Mouse (Mus musculus): ENCODE measurements around the gene Traf5. TPM values are rescaled to one million over a fixed set of nuclear protein-coding genes. Genes with fewer than 3 reads are reported as not detected.
A peak's percentile ranks its signal among the peaks of the same experiment; 100 is the strongest.

Gene Traf5
- polyA plus RNA-seq, 1 experiment from 2014 or later, result 25.2 TPM

DNA sequence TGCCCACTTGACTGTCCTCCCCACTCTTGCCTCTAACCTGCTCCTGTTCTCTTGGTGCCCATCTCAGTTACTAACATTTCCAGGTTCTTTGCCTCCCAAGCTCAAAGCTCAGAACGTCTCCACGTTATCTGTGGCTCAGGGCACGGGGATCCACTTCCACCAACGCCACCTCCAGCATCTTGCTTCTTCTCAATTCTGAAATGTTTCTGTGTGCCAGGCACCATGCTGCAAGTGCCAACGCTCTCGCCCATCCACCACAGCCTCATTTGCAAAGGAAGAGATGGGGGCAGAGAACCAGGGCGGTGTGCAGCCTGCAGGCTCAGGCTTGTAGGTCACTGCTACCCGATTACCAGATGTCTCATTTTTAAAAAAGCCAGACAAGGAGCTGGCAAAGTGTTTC, 39.9 kb downstream of the Traf5 start:
- Histone ChIP-seq H3K27me3 (ENCODE audit: insufficient read depth, low read length) (no peaks in the 10 kb centered on the region), H3K4me2 (replicated peaks; ENCODE audit: low read depth, low read length) (no peak overlapping the region), H3K36me3 (ENCODE audit: insufficient read depth, low read length) (peaks cover 14% of the 10 kb centered on the region), H3K4me3 (ENCODE audit: low read length) (no peak overlapping the region), H3K9ac (replicated peaks; ENCODE audit: low read length) (no peak overlapping the region), H3K4me1 (ENCODE audit: insufficient read depth, low read length) (no peaks in the 10 kb centered on the region), H3K27ac (ENCODE audit: low read length) (no peak overlapping the region), H3K9me3 (ENCODE audit: low read length) (no peaks in the 10 kb centered on the region)
- no peak for ATAC-seq (ENCODE audit: low FRiP score, low TSS enrichment)
- 95% methylated on average over 8 of the region's 8 CpGs for WGBS

GRCm38 (mm10) chr1:191999022-191999421, 93.3 kb downstream of the Traf5 start:
- no peak overlapping the region for H3K4me3 ChIP-seq (ENCODE audit: low read length)
- H3K27ac ChIP-seq (ENCODE audit: low read length), result no peak overlapping the region
- H3K27me3 ChIP-seq (ENCODE audit: insufficient read depth, low read length), result no peaks in the 10 kb centered on the region
- H3K36me3 ChIP-seq (ENCODE audit: insufficient read depth, low read length), result peaks cover 34% of the 10 kb centered on the region
- H3K9ac ChIP-seq (replicated peaks; ENCODE audit: low read length), result no peak overlapping the region
- peaks cover 4% of the 10 kb centered on the region; the same call in 1 of the 2 replicates for H3K9me3 ChIP-seq (ENCODE audit: low read length)
- ATAC-seq (ENCODE audit: low FRiP score, low TSS enrichment), result no peak
- no peaks in the 10 kb centered on the region for H3K4me1 ChIP-seq (ENCODE audit: insufficient read depth, low read length)
- no peak overlapping the region for H3K4me2 ChIP-seq (replicated peaks; ENCODE audit: low read depth, low read length)

DNA sequence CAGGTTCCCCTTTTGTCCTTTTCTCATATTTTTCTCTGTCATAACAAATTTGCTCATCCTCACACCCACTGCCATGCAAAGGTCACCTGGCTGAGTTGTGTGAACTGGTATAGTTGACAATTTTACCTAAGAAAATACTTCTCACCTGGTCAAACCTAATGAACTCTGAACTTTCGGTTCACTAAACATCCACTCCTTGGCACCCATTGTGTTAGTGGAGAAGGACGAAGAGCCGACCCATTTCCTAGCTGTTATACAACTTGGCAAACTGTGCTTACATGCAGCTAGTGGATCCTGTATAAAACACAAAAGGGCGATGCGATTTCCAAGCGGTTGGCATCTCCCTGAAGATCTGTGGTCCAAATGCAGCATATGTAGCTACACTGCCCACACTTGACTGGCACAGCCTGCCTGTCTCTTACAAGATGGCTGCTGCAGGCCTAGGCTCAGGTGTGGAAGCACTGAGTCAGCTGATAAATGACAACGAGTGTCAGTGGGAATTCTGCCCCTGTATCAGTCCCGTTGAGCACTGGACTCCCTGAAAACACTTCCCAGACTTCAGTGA, 95.7 kb downstream of the Traf5 start:
- Histone ChIP-seq H3K4me3 (ENCODE audit: low read length) (no peak overlapping the region), H3K4me1 (ENCODE audit: insufficient read depth, low read length) (peaks cover 7% of the 10 kb centered on the region), H3K4me2 (replicated peaks; ENCODE audit: low read depth, low read length) (no peak overlapping the region), H3K27me3 (ENCODE audit: insufficient read depth, low read length) (no peaks in the 10 kb centered on the region), H3K9me3 (ENCODE audit: low read length) (peaks cover 4% of the 10 kb centered on the region; the same call in 1 of the 2 replicates), H3K9ac (replicated peaks; ENCODE audit: low read length) (no peak overlapping the region), H3K36me3 (ENCODE audit: insufficient read depth, low read length) (peaks cover 34% of the 10 kb centered on the region), H3K27ac (ENCODE audit: low read length) (no peak overlapping the region)
- WGBS, result 88% methylated on average over 8 of the region's 8 CpGs
- ATAC-seq (ENCODE audit: low FRiP score, low TSS enrichment), result no peak

GRCm38 (mm10) chr1:191995916-191996315, 96.4 kb downstream of the Traf5 start:
- H3K27ac ChIP-seq (ENCODE audit: low read length), result no peak overlapping the region
- ATAC-seq (ENCODE audit: low FRiP score, low TSS enrichment), result no peak
- H3K36me3 ChIP-seq (ENCODE audit: insufficient read depth, low read length), result peaks cover 31% of the 10 kb centered on the region
- no peak overlapping the region for H3K9ac ChIP-seq (replicated peaks; ENCODE audit: low read length)
- peaks cover 4% of the 10 kb centered on the region; the same call in 1 of the 2 replicates for H3K9me3 ChIP-seq (ENCODE audit: low read length)
- H3K4me3 ChIP-seq (ENCODE audit: low read length), result no peak overlapping the region
- no peaks in the 10 kb centered on the region for H3K27me3 ChIP-seq (ENCODE audit: insufficient read depth, low read length)
- WGBS, result 89% methylated on average over 7 of the region's 7 CpGs
- H3K4me2 ChIP-seq (replicated peaks; ENCODE audit: low read depth, low read length), result no peak overlapping the region
- peaks cover 7% of the 10 kb centered on the region for H3K4me1 ChIP-seq (ENCODE audit: insufficient read depth, low read length)

DNA sequence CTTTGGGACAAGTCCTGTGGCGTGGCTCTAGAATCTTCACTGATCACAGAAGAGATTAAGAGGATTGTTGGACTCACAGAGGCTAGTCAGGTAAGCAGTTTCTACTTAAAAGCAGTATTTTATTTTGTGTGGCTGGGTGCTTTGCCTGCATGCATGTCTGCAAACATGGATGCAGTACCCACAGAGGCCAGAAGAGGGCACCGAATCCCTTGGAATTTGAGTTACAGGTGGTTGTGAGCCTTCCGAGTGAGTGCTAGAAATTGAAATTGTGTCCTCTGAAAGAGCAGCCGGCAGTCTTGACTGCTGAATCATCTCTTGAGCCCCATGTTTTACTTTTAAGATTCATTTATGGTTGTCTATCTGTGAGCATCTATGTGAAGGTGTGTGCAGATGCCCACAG, 96.9 kb downstream of the Traf5 start:
- H3K27ac ChIP-seq (ENCODE audit: low read length), result no peak overlapping the region
- H3K9ac ChIP-seq (replicated peaks; ENCODE audit: low read length), result no peak overlapping the region
- peaks cover 27% of the 10 kb centered on the region for H3K36me3 ChIP-seq (ENCODE audit: insufficient read depth, low read length)
- no peak for ATAC-seq (ENCODE audit: low FRiP score, low TSS enrichment)
- H3K4me3 ChIP-seq (ENCODE audit: low read length), result no peak overlapping the region
- no peak overlapping the region for H3K4me2 ChIP-seq (replicated peaks; ENCODE audit: low read depth, low read length)
- WGBS, result 66% methylated on average over 4 of the region's 4 CpGs
- H3K4me1 ChIP-seq (ENCODE audit: insufficient read depth, low read length), result peaks cover 8% of the 10 kb centered on the region
- H3K9me3 ChIP-seq (ENCODE audit: low read length), result peaks cover 4% of the 10 kb centered on the region; the same call in 1 of the 2 replicates
- no peaks in the 10 kb centered on the region for H3K27me3 ChIP-seq (ENCODE audit: insufficient read depth, low read length)

DNA sequence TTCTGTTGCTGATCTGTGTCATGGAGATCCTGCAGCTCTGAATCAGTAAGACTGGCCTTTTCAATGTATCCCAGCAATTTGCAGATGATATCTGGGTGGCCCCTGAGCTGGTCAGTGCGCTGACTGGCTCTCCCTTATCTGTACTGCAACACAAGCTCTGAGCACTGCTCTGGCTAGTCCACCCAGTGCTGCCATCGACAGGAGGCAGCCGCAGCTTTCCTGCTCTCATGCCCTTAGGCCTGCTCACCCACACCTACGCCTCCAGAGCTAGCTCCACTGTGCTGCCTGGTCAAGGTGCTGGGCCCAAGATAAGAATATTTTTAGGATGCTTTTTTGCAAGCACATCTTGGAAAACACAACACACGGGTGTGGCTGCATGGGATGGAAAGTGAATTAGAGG, 97.9 kb downstream of the Traf5 start:
- Histone ChIP-seq H3K4me1 (ENCODE audit: insufficient read depth, low read length) (peaks cover 10% of the 10 kb centered on the region), H3K27ac (ENCODE audit: low read length) (no peak overlapping the region), H3K4me2 (replicated peaks; ENCODE audit: low read depth, low read length) (no peak overlapping the region), H3K9ac (replicated peaks; ENCODE audit: low read length) (no peak overlapping the region), H3K36me3 (ENCODE audit: insufficient read depth, low read length) (peaks cover 22% of the 10 kb centered on the region), H3K9me3 (ENCODE audit: low read length) (peaks cover 4% of the 10 kb centered on the region; the same call in 1 of the 2 replicates), H3K27me3 (ENCODE audit: insufficient read depth, low read length) (no peaks in the 10 kb centered on the region), H3K4me3 (ENCODE audit: low read length) (no peak overlapping the region)
- ATAC-seq (ENCODE audit: low FRiP score, low TSS enrichment), result no peak
- WGBS, result 79% methylated on average over 5 of the region's 5 CpGs

- Histone ChIP-seq H3K9ac (replicated peaks; ENCODE audit: low read length) (peak overlapping the region; percentile 29; the same call in 1 of the 2 replicates), H3K4me2 (replicated peaks; ENCODE audit: low read depth, low read length) (no peak overlapping the region), H3K9me3 (ENCODE audit: low read length) (peaks cover 4% of the 10 kb centered on the region; the same call in 1 of the 2 replicates), H3K36me3 (ENCODE audit: insufficient read depth, low read length) (peaks cover 8% of the 10 kb centered on the region), H3K27ac (ENCODE audit: low read length) (peak overlapping the region; percentile 20; the same call in 1 of the 2 replicates), H3K4me1 (ENCODE audit: insufficient read depth, low read length) (peaks cover 14% of the 10 kb centered on the region), H3K27me3 (ENCODE audit: insufficient read depth, low read length) (no peaks in the 10 kb centered on the region), H3K4me3 (ENCODE audit: low read length) (no peak overlapping the region)
- ATAC-seq (ENCODE audit: low FRiP score, low TSS enrichment), result 0 out of 2 replicates have a peak, but pooled peaks have one; percentile 20
- WGBS, result 56% methylated on average over 7 of the region's 7 CpGs
These were observed 100.1 kb downstream of the Traf5 start for GRCm38 (mm10) chr1:191992040-191992780.

DNA sequence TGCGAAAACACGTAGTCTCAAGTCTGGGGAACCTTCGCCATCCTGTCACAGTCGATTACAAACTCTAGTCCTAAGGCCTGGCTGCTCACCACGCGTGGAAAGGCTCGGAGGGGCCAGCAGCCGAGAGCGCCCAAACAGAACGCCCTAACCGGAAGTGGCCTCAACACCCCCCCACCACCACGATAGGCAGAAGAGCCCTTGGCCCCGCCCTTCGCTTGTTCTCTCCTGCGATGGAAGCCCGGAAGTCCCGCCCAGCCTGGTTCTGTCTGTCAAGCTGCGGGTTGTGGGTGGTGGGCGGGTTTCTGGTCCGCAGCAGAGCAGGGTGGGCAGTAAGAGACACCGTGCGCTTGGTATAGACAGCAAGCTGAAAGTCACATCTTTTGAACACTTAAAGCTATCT, 102.4 kb downstream of the Traf5 start:
- Histone ChIP-seq H3K27ac (ENCODE audit: low read length) (peak overlapping the region; percentile 95), H3K4me2 (replicated peaks; ENCODE audit: low read depth, low read length) (peak overlapping the region; percentile 76), H3K9ac (replicated peaks; ENCODE audit: low read length) (peak overlapping the region; percentile 91), H3K9me3 (ENCODE audit: low read length) (no peaks in the 10 kb centered on the region), H3K4me1 (ENCODE audit: insufficient read depth, low read length) (peaks cover 14% of the 10 kb centered on the region), H3K27me3 (ENCODE audit: insufficient read depth, low read length) (no peaks in the 10 kb centered on the region; the same call in 1 of the 2 replicates), H3K4me3 (ENCODE audit: low read length) (peak overlapping the region; percentile 71), H3K36me3 (ENCODE audit: insufficient read depth, low read length) (no peaks in the 10 kb centered on the region)
- peak; percentile 94 for ATAC-seq (ENCODE audit: low FRiP score, low TSS enrichment)
- WGBS, result under 1% methylated on average over 22 of the region's 22 CpGs

- ATAC-seq (ENCODE audit: low FRiP score, low TSS enrichment), result no peak
- H3K27ac ChIP-seq (ENCODE audit: low read length), result no peak overlapping the region
- H3K9me3 ChIP-seq (ENCODE audit: low read length), result no peaks in the 10 kb centered on the region
- H3K36me3 ChIP-seq (ENCODE audit: insufficient read depth, low read length), result no peaks in the 10 kb centered on the region
- H3K27me3 ChIP-seq (ENCODE audit: insufficient read depth, low read length), result no peaks in the 10 kb centered on the region; the same call in 1 of the 2 replicates
- H3K4me2 ChIP-seq (replicated peaks; ENCODE audit: low read depth, low read length), result peak overlapping the region; percentile 76; the same call in 1 of the 2 replicates
- peak overlapping the region; percentile 71; the same call in 1 of the 2 replicates for H3K4me3 ChIP-seq (ENCODE audit: low read length)
- H3K9ac ChIP-seq (replicated peaks; ENCODE audit: low read length), result no peak overlapping the region
- H3K4me1 ChIP-seq (ENCODE audit: insufficient read depth, low read length), result peaks cover 14% of the 10 kb centered on the region
- 86% methylated on average over 5 of the region's 5 CpGs for WGBS
These were observed 103.3 kb downstream of the Traf5 start for GRCm38 (mm10) chr1:191989060-191989459.

DNA sequence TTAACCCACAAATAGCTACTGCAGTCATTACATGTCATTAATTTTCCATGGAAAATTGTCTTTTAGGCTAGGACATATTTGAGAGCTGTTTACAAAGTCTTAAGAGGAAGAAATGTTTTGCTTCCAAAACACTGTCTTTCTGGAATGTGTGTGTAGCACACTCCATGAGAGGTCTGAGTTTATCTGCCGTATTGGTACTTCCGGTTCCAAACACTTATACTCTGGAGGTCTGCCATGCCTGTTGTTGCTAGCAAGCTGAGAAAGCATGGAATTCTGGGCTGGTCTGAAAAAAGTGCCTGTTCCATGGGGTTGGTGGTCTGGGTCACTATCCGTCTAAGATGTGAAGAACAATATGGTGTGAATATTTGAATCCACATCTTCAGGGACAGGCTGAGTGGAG, 103.7 kb downstream of the Traf5 start:
- Histone ChIP-seq H3K27me3 (ENCODE audit: insufficient read depth, low read length) (no peaks in the 10 kb centered on the region; the same call in 1 of the 2 replicates), H3K4me1 (ENCODE audit: insufficient read depth, low read length) (peaks cover 14% of the 10 kb centered on the region), H3K4me2 (replicated peaks; ENCODE audit: low read depth, low read length) (no peak overlapping the region), H3K36me3 (ENCODE audit: insufficient read depth, low read length) (no peaks in the 10 kb centered on the region), H3K4me3 (ENCODE audit: low read length) (no peak overlapping the region), H3K27ac (ENCODE audit: low read length) (no peak overlapping the region), H3K9ac (replicated peaks; ENCODE audit: low read length) (no peak overlapping the region), H3K9me3 (ENCODE audit: low read length) (no peaks in the 10 kb centered on the region)
- no peak for ATAC-seq (ENCODE audit: low FRiP score, low TSS enrichment)
- WGBS, result 85% methylated on average over 3 of the region's 3 CpGs

Measured in kidney, embryonic 16.5 days (tissue).